Mouse (Mus musculus) erythroblast, embryonic 14.5 days (primary cell): ENCODE data around the gene Gmnc.

Experiments
- GATA1 ChIP-seq: IDR thresholded peaks from 2 replicates; pipeline ENCODE4 v1.6.1; 2012; ENCODE audit warnings: low read length, inconsistent platforms, mixed read lengths
- TAL1 ChIP-seq: IDR thresholded peaks from 3 replicates; pipeline ENCODE4 v1.6.1; 2012; ENCODE audit warnings: low read length, inconsistent platforms, mixed read lengths

GRCm38 (mm10) chr16:26999563-26999962 is 8.1 kb upstream of the Gmnc start:
- TF ChIP-seq GATA1 = no peak
- TF ChIP-seq TAL1 = no peak
